Mouse (Mus musculus) embryonic facial prominence, embryonic 11.5 days (tissue): ENCODE results near the gene Nfil3. TPM values are rescaled to one million over a fixed set of nuclear protein-coding genes. Genes with fewer than 3 reads are reported as not detected.

ENCODE experiments used
- ATAC-seq: fragments of 200-750 bp; cut with Nextera tagmentation; replicated peaks from 2 replicates; pipeline ENCODE4 v1.8.0; 2017; ENCODE audit warnings: low read depth; ENCODE audit not compliant: insufficient number of reproducible peaks, low FRiP score, low TSS enrichment
- DNase-seq: peaks from one replicate; pipeline ENCODE4 v3.0.0-alpha.2; 2015; ENCODE audit warnings: low spot score
- H3K27ac ChIP-seq: fragments of 300-500 bp; sonication (generic); replicated peaks from 2 replicates; pipeline ENCODE4 v1.5.1; 2014; ENCODE audit warnings: mild to moderate bottlenecking, low read depth, low read length, control low read depth
- H3K27me3 ChIP-seq: fragments of 300-500 bp; sonication (generic); 2 replicates; pipeline ENCODE4 v1.6.1; 2014; ENCODE audit warnings: mild to moderate bottlenecking, low read length, moderate library complexity, mixed read lengths; ENCODE audit not compliant: control insufficient read depth, insufficient read depth
- H3K36me3 ChIP-seq: fragments of 300-500 bp; sonication (generic); replicated peaks from 2 replicates; pipeline ENCODE4 v1.6.1; 2014; ENCODE audit warnings: low read depth, mild to moderate bottlenecking, low read length, moderate library complexity, mixed read lengths; ENCODE audit not compliant: control insufficient read depth, insufficient read depth
- H3K4me1 ChIP-seq: fragments of 300-500 bp; sonication (generic); 2 replicates; pipeline ENCODE4 v1.6.1; 2014; ENCODE audit warnings: low read length, mixed read lengths; ENCODE audit not compliant: control insufficient read depth, insufficient read depth
- H3K4me2 ChIP-seq: fragments of 300-500 bp; sonication (generic); 2 replicates; pipeline ENCODE4 v1.6.1; 2014; ENCODE audit warnings: low read depth, mild to moderate bottlenecking, control low read depth, low read length, moderate library complexity
- H3K4me3 ChIP-seq: fragments of 300-500 bp; sonication (generic); 2 replicates; pipeline ENCODE4 v1.5.1; 2014; ENCODE audit warnings: low read depth, low read length, control low read depth
- H3K9ac ChIP-seq: fragments of 300-500 bp; sonication (generic); replicated peaks from 2 replicates; pipeline ENCODE4 v1.6.1; 2014; ENCODE audit warnings: mild to moderate bottlenecking, control low read depth, low read length
- H3K9me3 ChIP-seq: fragments of 300-500 bp; sonication (generic); replicated peaks from 2 replicates; pipeline ENCODE4 v1.6.1; 2016; ENCODE audit warnings: mild to moderate bottlenecking, low read length, inconsistent platforms, mixed read lengths; ENCODE audit not compliant: control insufficient read depth
- WGBS: fragments of 180-500 bp; shearing (Covaris S2); extraction: QIAGEN DNeasy Blood & Tissue Kit; methylation state at CpG from one replicate; pipeline ENCODE4 v1.1.7; 2014; 5-methylcytosine and 5-hydroxymethylcytosine counted together
- polyA plus RNA-seq: library from polyadenylated mRNA; unstranded; fragments of >200 nt; fragmentation: Nextera tagmentation; extraction: Ambion mirVana; gene quantifications from 2 replicates; pipeline ENCODE4 v1.2.1, GENCODE M21; 2014

Nfil3 gene
- polyA plus RNA-seq, 1 experiment from 2014 or later: 23.9 TPM

DNA sequence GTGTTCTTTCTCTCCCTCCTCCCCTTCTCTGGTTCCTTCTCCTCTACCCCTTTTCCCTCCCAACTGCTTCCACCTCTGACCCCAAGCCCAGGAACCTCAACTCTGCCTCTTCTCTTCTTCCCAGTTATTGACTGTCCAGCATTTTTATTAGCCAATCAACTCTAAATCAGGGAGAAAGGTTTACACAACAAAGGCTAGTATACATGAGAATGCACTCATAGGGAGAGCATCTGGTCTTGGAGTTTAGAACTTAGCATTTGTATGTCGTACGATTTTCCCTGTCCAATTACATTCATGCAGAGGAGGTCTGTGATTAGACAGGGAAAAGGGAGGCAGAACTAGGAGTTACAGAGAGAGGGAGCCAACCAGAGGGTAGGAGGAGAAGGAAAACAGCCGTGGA, 31.7 kb downstream of the Nfil3 start:
- DNase-seq (no peak), ATAC-seq (no peak)
- Histone ChIP-seq H3K9ac (no peak overlapping the region), H3K4me3 (no peak overlapping the region), H3K9me3 (no peaks in the 10 kb centered on the region), H3K27ac (no peak overlapping the region), H3K4me2 (no peak overlapping the region), H3K36me3 (no peaks in the 10 kb centered on the region), H3K27me3 (no peaks in the 10 kb centered on the region), H3K4me1 (no peaks in the 10 kb centered on the region)
- 75% methylated on average over 3 of the region's 3 CpGs for WGBS

DNA sequence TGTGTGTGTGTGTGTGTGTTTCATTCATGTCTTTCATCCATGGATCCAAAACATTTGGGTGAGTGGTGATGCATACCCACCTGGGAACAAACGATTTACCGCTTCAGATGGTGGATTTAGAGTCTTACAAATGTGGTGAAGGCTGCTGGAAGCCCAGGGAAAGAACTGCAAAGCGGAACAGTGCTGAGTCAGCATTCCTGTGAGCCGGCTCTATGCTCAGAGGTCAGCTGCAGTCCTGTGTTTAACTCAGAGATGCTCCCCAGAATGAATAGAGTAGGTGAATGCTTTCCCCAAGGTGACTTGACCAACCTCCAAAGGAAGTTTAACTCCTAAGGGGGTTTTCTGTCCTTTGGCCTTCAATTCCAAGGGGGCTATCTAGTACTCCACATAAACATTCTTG, 33.3 kb downstream of the Nfil3 start:
- Histone ChIP-seq H3K4me2 (no peak overlapping the region), H3K4me1 (no peaks in the 10 kb centered on the region), H3K27ac (no peak overlapping the region), H3K9me3 (no peaks in the 10 kb centered on the region), H3K27me3 (no peaks in the 10 kb centered on the region), H3K4me3 (no peak overlapping the region), H3K9ac (no peak overlapping the region), H3K36me3 (no peaks in the 10 kb centered on the region)
- no peak for ATAC-seq
- 74% methylated on average over 4 of the region's 4 CpGs for WGBS
- DNase-seq: no peak

GRCm38 (mm10) chr13:52945769-52946168, 35.1 kb downstream of the Nfil3 start:
- Histone ChIP-seq H3K9ac (no peak overlapping the region), H3K4me3 (no peak overlapping the region), H3K27ac (no peak overlapping the region), H3K4me2 (no peak overlapping the region), H3K27me3 (no peaks in the 10 kb centered on the region), H3K9me3 (no peaks in the 10 kb centered on the region), H3K4me1 (no peaks in the 10 kb centered on the region), H3K36me3 (no peaks in the 10 kb centered on the region)
- WGBS: 89% methylated on average over 9 of the region's 9 CpGs
- DNase-seq (no peak), ATAC-seq (no peak)

DNA sequence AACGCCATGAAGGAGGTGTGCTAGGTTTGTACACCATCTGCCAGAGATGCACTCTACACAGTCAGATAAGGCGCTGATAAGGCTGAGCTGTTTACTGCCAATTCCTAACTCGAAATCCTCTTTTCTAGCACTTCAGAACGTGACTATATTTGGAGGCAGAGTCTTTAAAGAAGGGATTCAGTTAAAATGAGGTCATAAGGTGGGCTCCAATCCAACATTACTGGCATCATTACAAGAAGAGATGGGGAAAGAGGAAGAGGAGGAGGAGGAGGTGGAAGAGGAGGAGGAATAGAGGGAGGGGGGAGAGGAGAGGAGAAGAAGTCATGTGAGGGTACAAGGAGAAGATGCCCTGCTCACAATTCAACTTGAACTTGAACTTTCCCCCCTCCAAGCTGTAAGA, 36.8 kb downstream of the Nfil3 start:
- no peak overlapping the region for H3K4me2 ChIP-seq
- 85% methylated on average over 4 of the region's 4 CpGs for WGBS

GRCm38 (mm10) chr13:52942876-52943388, 37.9 kb downstream of the Nfil3 start:
- Histone ChIP-seq H3K27me3 (no peaks in the 10 kb centered on the region), H3K4me3 (no peak overlapping the region), H3K36me3 (no peaks in the 10 kb centered on the region), H3K9ac (no peak overlapping the region), H3K4me1 (no peaks in the 10 kb centered on the region), H3K27ac (no peak overlapping the region), H3K9me3 (no peaks in the 10 kb centered on the region), H3K4me2 (no peak overlapping the region)
- ATAC-seq (no peak), DNase-seq (no peak)
- 66% methylated on average over 1 of the region's 1 CpGs for WGBS

More for the DNA sequence above, 36.8 kb downstream of the Nfil3 start:
- no peak overlapping the region for H3K9ac ChIP-seq
- no peaks in the 10 kb centered on the region for H3K9me3 ChIP-seq
- H3K4me3 ChIP-seq: no peak overlapping the region
- H3K36me3 ChIP-seq: no peaks in the 10 kb centered on the region
- DNase-seq (no peak), ATAC-seq (no peak)
- H3K4me1 ChIP-seq: no peaks in the 10 kb centered on the region
- no peak overlapping the region for H3K27ac ChIP-seq
- H3K27me3 ChIP-seq: no peaks in the 10 kb centered on the region

- H3K27me3 ChIP-seq: no peaks in the 10 kb centered on the region
- no peaks in the 10 kb centered on the region for H3K9me3 ChIP-seq
- DNase-seq: no peak
- no peak overlapping the region for H3K4me3 ChIP-seq
- H3K36me3 ChIP-seq: no peaks in the 10 kb centered on the region
- 82% methylated on average over 7 of the region's 7 CpGs for WGBS
- no peak for ATAC-seq
- H3K9ac ChIP-seq: no peak overlapping the region
- H3K27ac ChIP-seq: no peak overlapping the region
- no peak overlapping the region for H3K4me2 ChIP-seq
- no peaks in the 10 kb centered on the region for H3K4me1 ChIP-seq
Measured at GRCm38 (mm10) chr13:52940956-52941355, 39.9 kb downstream of the Nfil3 start.

GRCm38 (mm10) chr13:52930582-52930981, 50.3 kb downstream of the Nfil3 start:
- no peak for DNase-seq
- Histone ChIP-seq H3K4me1 (no peaks in the 10 kb centered on the region; the same call in 1 of the 2 replicates), H3K9me3 (no peaks in the 10 kb centered on the region), H3K36me3 (no peaks in the 10 kb centered on the region), H3K4me2 (no peak overlapping the region), H3K27ac (no peak overlapping the region), H3K4me3 (no peak overlapping the region), H3K27me3 (no peaks in the 10 kb centered on the region), H3K9ac (no peak overlapping the region)
- WGBS: 51% methylated on average over 10 of the region's 10 CpGs
- ATAC-seq: no peak

- Histone ChIP-seq H3K9me3 (no peaks in the 10 kb centered on the region), H3K9ac (peak within 1 kb of the TSS; percentile 72), H3K27me3 (no peaks in the 10 kb centered on the region), H3K4me1 (no peaks in the 10 kb centered on the region; the same call in 1 of the 2 replicates), H3K4me3 (peak within 1 kb of the TSS; percentile 71), H3K36me3 (no peaks in the 10 kb centered on the region), H3K4me2 (peak within 1 kb of the TSS; percentile 61), H3K27ac (0 out of 2 replicates have a peak within 1 kb of the TSS, but pooled peaks have one; percentile 29)
- DNase-seq (peak; percentile 95), ATAC-seq (peak; percentile 92)
- WGBS: under 1% methylated on average over 63 of the region's 63 CpGs
Measured at GRCm38 (mm10) chr13:52929209-52930171, 51.4 kb downstream of the Nfil3 start, which contains the start of gene Auh. TSS of gene Auh (minus strand) at chr13:52929681.
